Comparison of ENCODE assay signal across 8 mouse cellular contexts in the genomic region with DNA sequence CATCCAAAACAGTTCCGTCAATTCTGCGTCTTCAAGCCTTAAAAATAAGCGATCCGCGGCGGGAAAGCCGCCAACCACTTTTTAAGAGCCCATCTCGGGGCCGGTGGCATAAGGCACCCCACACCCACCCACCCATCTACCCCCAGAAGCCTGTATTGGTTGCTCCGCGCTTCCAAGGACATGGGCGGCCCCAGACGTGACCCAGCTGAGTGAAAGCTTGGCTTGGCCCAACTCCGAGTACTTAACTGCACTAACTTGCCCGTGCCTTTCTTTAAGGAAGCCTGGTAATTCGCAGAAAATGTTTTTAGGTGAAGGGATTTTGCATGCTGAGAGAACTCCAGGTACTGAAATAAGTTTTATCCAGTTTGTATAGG. TPM values are rescaled to one million over a fixed set of nuclear protein-coding genes. Genes with fewer than 3 reads are reported as not detected.
DNase-seq lines count a peak whose midpoint lies in the region; ATAC-seq and TF ChIP-seq lines count a peak whose summit lies in the region.

No protein-coding gene starts in this region.

- no peak for ATAC-seq in erythroblast, adult 5-6 weeks (replicated peaks; ENCODE audit: low FRiP score, poor library complexity, severe bottlenecking)
- peak; percentile 10; the same call in 1 of the 2 replicates for ATAC-seq in liver, embryonic 13.5 days (ENCODE audit: low read depth)
- ATAC-seq in stomach, postnatal 0 days (ENCODE audit: low FRiP score, low TSS enrichment): no peak
- no peak for ATAC-seq in monocyte, adult 5-6 weeks (replicated peaks; ENCODE audit: insufficient number of reproducible peaks, low FRiP score, low TSS enrichment, poor library complexity, severe bottlenecking)

- no peak for TF ChIP-seq CTCF in testis, adult 2 months (IDR thresholded peaks at IDR 0.05; ENCODE audit: control insufficient read depth, insufficient read depth, insufficient replicate concordance, low read depth, low read length)
- no peak for TF ChIP-seq CTCF in stomach, postnatal 0 days (IDR thresholded peaks at IDR 0.05; ENCODE audit: low read depth)

- H3K36me3 ChIP-seq in erythroblast, embryonic 14.5 days (ENCODE audit: control insufficient read depth): peaks cover 23% of the 10 kb centered on the region
- no peaks in the 10 kb centered on the region; the same call in 1 of the 2 replicates for H3K36me3 ChIP-seq in testis, adult 2 months (ENCODE audit: control insufficient read depth, insufficient read depth, low read length)
- peaks cover 4% of the 10 kb centered on the region; the same call in 1 of the 2 replicates for H3K36me3 ChIP-seq in liver, embryonic 13.5 days
- H3K36me3 ChIP-seq in stomach, postnatal 0 days (ENCODE audit: control insufficient read depth, insufficient read depth, low read length): no peaks in the 10 kb centered on the region

- peaks cover 5% of the 10 kb centered on the region for H3K27me3 ChIP-seq in erythroblast, embryonic 14.5 days (ENCODE audit: control insufficient read depth)
- H3K27me3 ChIP-seq in testis, adult 2 months (ENCODE audit: control insufficient read depth, insufficient read depth, low read length): no peaks in the 10 kb centered on the region
- H3K27me3 ChIP-seq in liver, embryonic 13.5 days: no peaks in the 10 kb centered on the region
- no peaks in the 10 kb centered on the region for H3K27me3 ChIP-seq in stomach, postnatal 0 days (ENCODE audit: control insufficient read depth, insufficient read depth, low read length)

- no peaks in the 10 kb centered on the region for H3K9me3 ChIP-seq in erythroblast, embryonic 14.5 days (ENCODE audit: control insufficient read depth, low read length)
- H3K9me3 ChIP-seq in liver, embryonic 13.5 days (replicated peaks): no peaks in the 10 kb centered on the region
- no peaks in the 10 kb centered on the region for H3K9me3 ChIP-seq in stomach, postnatal 0 days (ENCODE audit: control insufficient read depth, low read length)

- H3K4me2 ChIP-seq in liver, embryonic 13.5 days: peak overlapping the region; percentile 84
- H3K4me2 ChIP-seq in stomach, postnatal 0 days (replicated peaks; ENCODE audit: low read depth): peak overlapping the region; percentile 69

- no peak for TF ChIP-seq EP300 in stomach, postnatal 0 days (optimal IDR thresholded peaks at IDR 0.05)

- H3K27ac ChIP-seq in testis, adult 2 months (ENCODE audit: control insufficient read depth, insufficient read depth, low read depth, low read length): peak overlapping the region; percentile 94
- H3K27ac ChIP-seq in liver, embryonic 13.5 days: peak overlapping the region; percentile 93
- H3K27ac ChIP-seq in stomach, postnatal 0 days (replicated peaks): peak overlapping the region; percentile 94

- H3K9ac ChIP-seq in liver, embryonic 13.5 days: peak overlapping the region; percentile 75
- peak overlapping the region; percentile 61 for H3K9ac ChIP-seq in stomach, postnatal 0 days (ENCODE audit: low read length)

- no peak for DNase-seq in testis, postnatal 14 days (ENCODE audit: low spot score)
- DNase-seq in liver, embryonic 13.5 days: no peak
- DNase-seq in stomach, postnatal 0 days (ENCODE audit: low spot score): no peak
- no peak for DNase-seq in embryo, embryonic 10 days (ENCODE audit: low spot score)

- H3K4me3 ChIP-seq in erythroblast, embryonic 14.5 days (replicated peaks): peak overlapping the region; percentile 95
- H3K4me3 ChIP-seq in testis, adult 2 months (ENCODE audit: control insufficient read depth, low read depth, low read length): peak overlapping the region; percentile 92
- H3K4me3 ChIP-seq in liver, embryonic 13.5 days (replicated peaks): peak overlapping the region; percentile 98
- peak overlapping the region; percentile 98 for H3K4me3 ChIP-seq in stomach, postnatal 0 days (ENCODE audit: low read depth, low read length)

- H3K4me1 ChIP-seq in erythroblast, embryonic 14.5 days (ENCODE audit: control insufficient read depth): peaks cover 60% of the 10 kb centered on the region
- H3K4me1 ChIP-seq in testis, adult 2 months (ENCODE audit: control insufficient read depth, insufficient read depth, low read length): peaks cover 34% of the 10 kb centered on the region
- H3K4me1 ChIP-seq in liver, embryonic 13.5 days (replicated peaks): peaks cover 69% of the 10 kb centered on the region
- peaks cover 17% of the 10 kb centered on the region for H3K4me1 ChIP-seq in stomach, postnatal 0 days (replicated peaks; ENCODE audit: control insufficient read depth, insufficient read depth)

- 5% methylated on average over 16 of the region's 16 CpGs for WGBS in liver, embryonic 13.5 days (ENCODE audit: insufficient replicate concordance)
- WGBS in stomach, postnatal 0 days: 5% methylated on average over 16 of the region's 16 CpGs

- no peak for TF ChIP-seq POLR2A in testis, adult 2 months (IDR thresholded peaks at IDR 0.05; ENCODE audit: control insufficient read depth, low read depth, low read length)

RNA-seq across cellular contexts. Expression of a gene that starts 0.5 kb away (rescaled TPM):
- polyA plus RNA-seq in erythroblast, embryonic 14.5 days (2012): 6.5 and 7.7 TPM in 2 replicates
- total RNA-seq in erythroblast, adult 5-6 weeks (2015; ENCODE audit: low replicate concordance): 15.9 and 17.1 TPM in 2 replicates
- 41.4 and 51.1 TPM in 2 replicates for total RNA-seq in erythroblast, adult 5-6 weeks (2017; ENCODE audit: low replicate concordance)
- polyA plus RNA-seq in testis, adult 2 months (2012; rRNA removed): 74.7 and 74.9 TPM in 2 replicates
- polyA plus RNA-seq in liver, embryonic 13.5 days (2015; fragmentation: Nextera tagmentation; extraction: Ambion mirVana): 27.8 and 29.2 TPM in 2 replicates
- polyA plus RNA-seq in stomach, postnatal 0 days (2015; fragmentation: Nextera tagmentation; extraction: Ambion mirVana): 43.5 and 47.6 TPM in 2 replicates
- total RNA-seq in monocyte, adult 5-6 weeks (2017): 131 to 175 TPM (median 165 TPM) in 3 replicates

RNA-seq across cellular contexts. Expression of a gene that starts 3.2 kb away (rescaled TPM):
- polyA plus RNA-seq in erythroblast, embryonic 14.5 days (2012): not detected in 2 replicates
- 0.42 TPM in 1 of 2 replicates, not detected in the other for total RNA-seq in erythroblast, adult 5-6 weeks (2015; ENCODE audit: low replicate concordance)
- total RNA-seq in erythroblast, adult 5-6 weeks (2017; ENCODE audit: low replicate concordance): 0.56 TPM in 1 of 2 replicates, not detected in the other
- 92.3 and 97.5 TPM in 2 replicates for polyA plus RNA-seq in testis, adult 2 months (2012; rRNA removed)
- 0.27 and 0.39 TPM in 2 replicates for polyA plus RNA-seq in liver, embryonic 13.5 days (2015; fragmentation: Nextera tagmentation; extraction: Ambion mirVana)
- polyA plus RNA-seq in stomach, postnatal 0 days (2015; fragmentation: Nextera tagmentation; extraction: Ambion mirVana): 0.07 and 0.10 TPM in 2 replicates
- not detected in 3 replicates for total RNA-seq in monocyte, adult 5-6 weeks (2017)

RNA-seq across cellular contexts. Expression of a gene that starts 17.3 kb away (rescaled TPM):
- 3.8 and 5.2 TPM in 2 replicates for polyA plus RNA-seq in erythroblast, embryonic 14.5 days (2012)
- 11.7 and 23.8 TPM in 2 replicates for total RNA-seq in erythroblast, adult 5-6 weeks (2015; ENCODE audit: low replicate concordance)
- total RNA-seq in erythroblast, adult 5-6 weeks (2017; ENCODE audit: low replicate concordance): 30.6 and 49.8 TPM in 2 replicates
- polyA plus RNA-seq in testis, adult 2 months (2012; rRNA removed): 81.2 and 90.9 TPM in 2 replicates
- 204 and 210 TPM in 2 replicates for polyA plus RNA-seq in liver, embryonic 13.5 days (2015; fragmentation: Nextera tagmentation; extraction: Ambion mirVana)
- 202 and 206 TPM in 2 replicates for polyA plus RNA-seq in stomach, postnatal 0 days (2015; fragmentation: Nextera tagmentation; extraction: Ambion mirVana)
- total RNA-seq in monocyte, adult 5-6 weeks (2017): 75.9 to 107 TPM (median 106 TPM) in 3 replicates

RNA-seq across cellular contexts. Expression of a gene that starts 17.4 kb away (rescaled TPM):
- 0.49 and 0.56 TPM in 2 replicates for polyA plus RNA-seq in erythroblast, embryonic 14.5 days (2012)
- total RNA-seq in erythroblast, adult 5-6 weeks (2015; ENCODE audit: low replicate concordance): 6.0 and 7.5 TPM in 2 replicates
- 24.0 and 29.1 TPM in 2 replicates for total RNA-seq in erythroblast, adult 5-6 weeks (2017; ENCODE audit: low replicate concordance)
- 16.0 and 17.2 TPM in 2 replicates for polyA plus RNA-seq in testis, adult 2 months (2012; rRNA removed)
- 55.4 and 66.0 TPM in 2 replicates for polyA plus RNA-seq in liver, embryonic 13.5 days (2015; fragmentation: Nextera tagmentation; extraction: Ambion mirVana)
- 24.4 and 24.5 TPM in 2 replicates for polyA plus RNA-seq in stomach, postnatal 0 days (2015; fragmentation: Nextera tagmentation; extraction: Ambion mirVana)
- total RNA-seq in monocyte, adult 5-6 weeks (2017): 77.3 to 82.1 TPM (median 79.9 TPM) in 3 replicates

RNA-seq across cellular contexts. Expression of a gene that starts 28.4 kb away (rescaled TPM):
- not detected in 2 replicates for polyA plus RNA-seq in erythroblast, embryonic 14.5 days (2012)
- not detected in 2 replicates for total RNA-seq in erythroblast, adult 5-6 weeks (2015; ENCODE audit: low replicate concordance)
- total RNA-seq in erythroblast, adult 5-6 weeks (2017; ENCODE audit: low replicate concordance): not detected in 2 replicates
- polyA plus RNA-seq in testis, adult 2 months (2012; rRNA removed): not detected in 2 replicates
- polyA plus RNA-seq in liver, embryonic 13.5 days (2015; fragmentation: Nextera tagmentation; extraction: Ambion mirVana): not detected in 2 replicates
- polyA plus RNA-seq in stomach, postnatal 0 days (2015; fragmentation: Nextera tagmentation; extraction: Ambion mirVana): not detected in 2 replicates
- 1.5 TPM in 1 of 3 replicates, not detected in the others for total RNA-seq in monocyte, adult 5-6 weeks (2017)

Comparison
In these comparisons a context has a peak if more than half of its experiments do, and no peak if none do; other contexts are left out.
1. RNA of a gene that starts 3.2 kb away (polyA plus RNA-seq): 92.3 to 97.5 TPM in testis, adult 2 months; 0.27 to 0.39 TPM in liver, embryonic 13.5 days, 0.07 to 0.10 TPM in stomach, postnatal 0 days and not detected in erythroblast, embryonic 14.5 days; every median in the first group is over 10 times any median in the second.
2. RNA of a gene that starts 17.3 kb away (polyA plus RNA-seq): 204 to 210 TPM in liver, embryonic 13.5 days, 202 to 206 TPM in stomach, postnatal 0 days and 81.2 to 90.9 TPM in testis, adult 2 months; 3.8 to 5.2 TPM in erythroblast, embryonic 14.5 days; every median in the first group is over 10 times any median in the second.
3. Peak in every context shown above with its lines, with median percentiles within 50 percentile points of each other: H3K4me3 ChIP-seq and H3K27ac ChIP-seq.